Mouse (Mus musculus): ENCODE data around the gene Zkscan6. TPM values are rescaled to one million over a fixed set of nuclear protein-coding genes. Genes with fewer than 3 reads are reported as not detected.
A peak's percentile ranks its signal among the peaks of the same experiment; 100 is the strongest.

Zkscan6 gene
- total RNA-seq (2022), result 10 to 100 TPM; 11.1 to 12.9 (median 12.5) TPM

DNA sequence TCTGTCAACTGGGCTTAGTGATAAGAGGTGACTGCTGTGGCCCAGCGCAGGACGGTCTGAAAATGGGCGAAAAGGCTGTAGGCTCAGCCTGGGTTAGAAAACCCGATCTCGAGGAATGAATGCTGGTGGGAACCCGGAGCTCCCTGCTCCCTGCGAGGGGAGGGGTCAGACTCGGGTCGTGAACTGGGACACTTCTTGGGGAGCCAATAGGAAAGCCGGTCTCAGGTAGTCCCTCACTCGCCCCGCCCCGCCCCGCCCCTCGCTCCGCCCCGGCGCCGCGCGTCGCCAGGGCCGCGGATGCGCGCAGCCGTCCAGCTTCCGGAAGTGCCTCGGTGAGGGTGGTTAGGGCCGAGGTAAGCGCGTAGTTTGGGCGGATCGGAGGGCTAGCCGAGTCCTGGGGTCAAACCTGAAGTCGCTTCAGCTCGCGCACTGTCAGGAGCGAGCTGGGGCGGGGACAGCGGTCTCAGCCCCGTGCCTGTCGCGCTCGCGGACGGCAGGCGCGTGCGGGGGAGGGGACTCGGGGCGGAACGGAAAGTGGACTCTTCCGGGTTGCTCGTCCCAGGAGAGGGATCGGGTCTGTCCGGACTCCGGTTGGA lies at the start of gene Zkscan6:
TSS of gene Zkscan6 (plus strand) at position 267 of the 596 bp plus-strand sequence.
- DNase-seq (ENCODE audit: low spot score in 2 of 2), result peak; percentile 70 to 85

DNA sequence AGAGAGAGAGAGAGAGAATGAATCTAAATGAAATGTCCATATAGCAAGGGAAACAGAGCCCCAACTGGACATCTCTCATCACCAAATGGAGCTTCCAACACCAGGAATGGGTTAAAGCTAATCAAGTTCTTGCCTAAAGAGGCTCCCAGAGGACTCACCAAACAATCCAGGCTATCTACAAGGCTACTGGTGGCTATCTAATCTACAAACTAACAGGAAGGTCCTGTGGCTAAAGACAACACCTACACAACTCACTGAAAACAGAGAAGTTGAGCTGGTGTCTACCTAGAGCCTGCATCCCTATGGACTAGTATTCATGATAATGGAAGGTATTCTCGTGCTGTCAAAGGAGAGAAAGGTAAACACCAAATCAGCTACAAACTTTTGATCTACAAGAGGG lies 47.6 kb upstream of the Zkscan6 start:
- DNase-seq (ENCODE audit: low spot score in 2 of 2), result no peak

DNA sequence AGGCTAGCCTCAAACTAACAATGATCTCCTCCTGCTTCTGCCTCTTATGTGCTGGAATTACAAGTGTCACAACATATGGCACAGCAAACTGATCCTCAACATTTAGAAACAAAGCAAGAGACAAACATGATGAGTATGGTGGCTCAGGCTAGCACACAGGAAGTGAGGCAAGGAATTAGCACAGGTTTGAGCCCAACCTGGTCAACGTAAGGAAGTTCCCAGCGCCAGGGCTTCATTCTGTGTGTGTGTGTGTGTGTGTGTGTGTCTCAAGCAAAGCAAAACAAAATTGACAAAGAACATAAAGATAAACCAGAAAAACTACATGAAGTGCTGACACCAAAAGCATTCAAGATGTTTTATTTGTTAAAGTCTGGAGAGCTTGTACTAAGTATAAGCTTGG lies 46.1 kb upstream of the Zkscan6 start:
- no peak for DNase-seq (ENCODE audit: low spot score in 2 of 2)

DNA sequence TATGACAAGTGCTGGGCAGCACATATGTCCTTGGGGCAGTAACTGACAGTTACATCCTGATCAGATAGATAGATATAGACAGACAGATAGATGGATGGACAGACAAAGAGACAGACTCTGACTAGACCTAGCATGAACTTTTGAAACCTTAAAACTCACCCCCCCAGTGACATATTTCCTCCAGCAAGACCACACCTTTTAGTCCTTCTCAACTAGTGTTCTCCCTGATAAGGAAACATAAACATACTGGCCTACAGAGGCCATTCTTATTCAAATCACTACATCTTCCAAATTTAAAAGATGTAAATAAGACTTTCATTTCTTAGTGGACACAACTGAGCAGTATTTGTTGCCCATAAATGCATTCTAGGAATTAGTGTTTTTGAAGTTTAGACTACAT lies 38.5 kb upstream of the Zkscan6 start:
- no peak for DNase-seq (ENCODE audit: low spot score in 2 of 2)

DNA sequence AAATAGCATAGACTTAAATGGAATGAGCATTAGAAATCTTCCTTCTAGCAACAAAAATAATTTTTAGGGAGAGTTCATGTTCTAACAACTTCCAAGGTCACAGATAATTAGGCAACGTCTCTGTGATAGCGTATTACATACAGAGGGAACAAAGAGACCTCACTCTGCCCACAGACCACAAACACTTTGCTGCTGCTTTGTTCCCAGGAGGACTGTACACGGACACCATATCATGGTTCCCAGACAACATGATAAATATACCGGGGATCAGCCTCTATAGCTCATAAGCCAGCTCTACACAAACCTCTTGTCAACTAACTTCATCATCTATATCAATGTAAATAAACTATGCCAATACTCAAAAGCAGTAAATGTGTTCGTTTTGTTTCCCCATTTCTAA lies 37.0 kb upstream of the Zkscan6 start:
- DNase-seq (ENCODE audit: low spot score in 2 of 2), result no peak

DNA sequence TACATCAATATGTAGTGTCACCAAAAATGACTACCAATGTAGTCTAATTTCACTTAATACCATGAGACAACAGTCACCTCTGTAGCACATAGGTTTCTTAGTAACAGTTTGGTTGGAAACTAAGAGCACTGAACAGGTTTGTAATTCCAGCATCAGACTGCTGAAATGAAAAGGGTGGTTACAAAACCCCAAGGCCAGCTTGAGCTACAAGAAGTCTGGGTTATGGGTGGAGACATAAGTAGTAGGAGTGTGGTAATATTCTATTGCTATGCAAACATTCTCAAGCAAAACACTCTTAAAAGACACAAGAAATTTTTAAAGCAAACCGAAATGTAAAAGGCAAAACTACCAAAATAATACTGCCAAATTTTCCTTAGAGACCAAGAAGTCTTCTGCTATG lies 35.4 kb upstream of the Zkscan6 start:
- DNase-seq (ENCODE audit: low spot score in 2 of 2), result no peak

DNA sequence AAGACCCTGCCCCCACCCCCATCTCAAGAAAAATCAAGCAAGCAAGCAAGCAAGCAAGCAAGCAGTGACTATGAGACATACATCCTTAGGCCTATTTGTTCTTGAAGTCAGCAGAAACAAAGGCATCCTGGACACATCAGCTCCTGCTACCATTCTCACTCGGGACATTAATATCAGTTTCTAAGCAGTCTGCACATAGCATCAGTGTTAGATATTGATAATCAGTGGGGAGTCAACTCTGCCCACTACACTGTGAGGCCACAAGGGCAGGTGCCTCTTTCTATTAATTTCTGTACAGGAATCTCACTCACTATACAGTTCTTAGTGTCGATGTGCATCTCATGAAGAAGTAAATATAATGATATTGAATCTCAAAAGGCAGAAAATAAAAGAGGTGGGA lies 33.4 kb upstream of the Zkscan6 start:
- DNase-seq (ENCODE audit: low spot score in 2 of 2), result no peak

DNA sequence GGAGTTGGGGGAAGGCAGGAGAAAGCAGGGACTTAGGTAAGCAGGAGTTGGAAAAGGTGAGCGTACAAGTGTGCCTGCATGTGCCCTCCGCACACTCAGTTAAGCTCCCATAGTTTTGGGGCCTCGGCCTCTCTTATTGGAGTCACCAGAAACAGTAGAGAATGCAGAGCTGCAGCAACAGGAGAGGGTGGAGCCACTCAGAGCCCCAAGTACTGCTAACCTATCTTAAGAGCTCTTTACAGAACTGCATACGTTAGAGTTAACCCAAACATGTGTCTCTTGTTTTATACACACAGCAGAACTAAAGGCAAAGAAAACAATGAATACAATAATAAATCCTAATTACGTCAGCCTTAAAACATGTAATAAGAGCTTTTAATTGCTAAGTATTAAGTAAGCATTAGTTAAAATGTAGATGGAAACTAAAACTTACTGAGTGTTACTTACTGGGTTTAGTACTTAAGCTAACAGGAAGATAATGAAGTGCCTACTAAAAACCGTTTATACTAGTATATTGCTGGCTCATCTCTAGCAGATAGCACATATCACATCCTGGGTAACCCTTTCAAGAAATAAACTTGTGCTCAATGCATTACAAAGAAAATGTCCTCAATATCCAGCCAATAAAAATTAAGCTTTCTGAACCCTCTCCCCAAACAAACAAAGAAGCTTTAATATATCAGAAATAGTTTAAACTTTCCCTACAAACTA lies 32.9 kb upstream of the Zkscan6 start:
- no peak for DNase-seq (ENCODE audit: low spot score in 2 of 2)

DNA sequence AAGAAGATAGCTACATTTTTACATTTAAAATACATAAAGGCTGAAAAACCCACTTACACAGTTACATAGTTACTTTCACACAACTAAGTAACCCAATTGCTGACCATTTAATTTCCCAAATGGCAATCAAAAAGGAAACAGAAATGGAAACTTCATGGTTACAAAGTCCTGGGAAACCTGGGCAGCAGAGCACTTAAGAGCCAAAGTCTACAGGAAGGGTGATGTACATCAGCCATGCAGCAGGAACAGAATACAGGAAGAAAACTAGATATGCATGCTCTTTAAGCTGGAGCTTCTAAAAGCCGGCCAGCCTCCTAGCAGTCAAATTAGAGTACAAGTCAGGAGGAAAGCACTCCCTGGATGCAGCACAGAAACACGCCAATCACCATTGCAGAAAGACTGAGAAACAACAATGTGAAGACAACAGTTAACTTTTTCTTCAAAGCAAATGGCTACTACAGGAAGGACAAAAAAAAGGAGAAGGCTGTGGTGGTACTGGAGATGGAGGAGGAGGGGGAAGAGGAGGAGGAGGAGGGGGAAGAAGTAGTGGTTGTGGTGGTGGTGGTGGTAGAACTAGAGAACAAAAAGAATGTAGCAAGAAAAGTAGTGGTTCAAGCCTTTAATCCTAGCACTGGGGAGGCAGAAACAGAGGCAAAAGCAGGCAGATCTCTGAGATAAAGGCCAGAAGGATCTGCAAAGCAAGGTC lies 29.9 kb upstream of the Zkscan6 start:
- no peak for DNase-seq (ENCODE audit: low spot score in 2 of 2)

DNA sequence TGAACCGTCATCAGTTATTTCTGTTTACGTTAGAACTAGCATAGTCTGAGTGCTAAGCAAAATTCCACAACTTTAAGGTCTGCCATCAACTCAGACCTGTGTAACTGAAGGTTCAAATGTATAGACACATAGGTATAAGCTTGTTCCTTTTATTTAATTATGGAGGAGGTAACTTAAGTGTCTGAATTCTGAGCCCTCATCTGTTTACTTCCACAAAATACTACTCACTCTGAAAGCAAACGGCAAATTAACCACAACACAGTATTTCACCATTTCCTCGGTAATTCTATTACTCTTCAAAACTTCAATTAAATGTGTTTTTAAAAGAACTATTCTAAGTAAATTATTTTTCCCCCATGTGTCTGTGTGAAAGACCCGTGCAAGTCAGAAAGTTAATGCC lies 29.2 kb upstream of the Zkscan6 start:
- DNase-seq (ENCODE audit: low spot score in 2 of 2), result no peak

DNA sequence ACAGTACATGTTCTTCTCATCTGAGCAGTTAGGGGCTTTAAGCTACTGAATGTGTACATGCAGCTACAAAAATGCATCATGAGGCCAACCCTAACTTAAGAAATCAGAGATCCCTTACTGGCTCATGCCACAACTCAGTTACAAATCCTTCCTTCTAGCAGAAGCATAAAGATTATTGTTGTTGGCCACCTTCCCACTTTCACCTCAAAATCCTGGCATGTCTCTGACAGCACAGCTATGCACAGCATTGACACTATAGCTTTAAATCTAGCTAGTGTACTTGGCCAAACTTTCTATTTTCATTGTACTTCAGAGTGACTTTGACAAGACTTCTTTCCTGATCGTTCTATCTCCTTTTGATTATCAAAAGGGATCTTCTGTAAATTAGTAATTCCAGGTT lies 27.9 kb upstream of the Zkscan6 start:
- DNase-seq (ENCODE audit: low spot score in 2 of 2), result no peak

DNA sequence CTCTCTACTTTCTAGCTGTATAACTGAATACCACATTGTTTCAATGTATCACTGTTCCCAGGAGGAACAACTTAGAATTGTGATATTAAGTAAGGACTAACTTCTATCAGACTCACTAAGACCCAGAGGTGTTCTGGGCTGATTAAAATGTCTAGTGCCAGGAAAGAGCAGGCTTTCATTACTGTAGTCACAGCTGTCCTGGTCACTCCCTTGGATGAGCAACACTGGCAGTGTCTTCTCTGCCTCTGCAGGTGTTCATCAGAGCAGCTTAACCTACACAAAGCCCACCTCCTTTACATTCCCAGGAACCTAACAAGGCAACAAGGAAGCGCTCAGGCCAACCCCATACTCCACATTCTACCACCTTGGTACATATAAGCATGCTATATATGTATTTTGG lies 27.4 kb upstream of the Zkscan6 start:
- DNase-seq (ENCODE audit: low spot score in 2 of 2), result no peak

DNA sequence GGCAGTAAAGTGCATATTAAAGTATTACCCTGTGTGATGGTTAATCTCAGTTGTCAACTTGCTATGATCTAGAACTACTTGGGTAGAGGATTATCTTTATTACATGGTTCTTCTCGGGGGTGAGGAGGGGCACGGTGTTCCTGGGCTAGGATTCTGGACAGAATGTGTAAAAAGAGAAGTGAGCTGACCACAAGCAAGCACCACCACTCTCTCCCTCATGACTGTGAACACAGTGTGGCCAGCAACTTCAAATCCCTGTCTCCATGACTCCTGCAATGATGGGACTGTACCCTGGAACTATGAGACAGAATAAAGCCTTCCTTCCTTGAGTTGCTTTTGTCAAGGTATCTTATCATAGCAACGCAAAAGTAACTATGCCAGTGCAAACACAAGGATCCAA lies 25.4 kb upstream of the Zkscan6 start:
- DNase-seq (ENCODE audit: low spot score in 2 of 2), result no peak

DNA sequence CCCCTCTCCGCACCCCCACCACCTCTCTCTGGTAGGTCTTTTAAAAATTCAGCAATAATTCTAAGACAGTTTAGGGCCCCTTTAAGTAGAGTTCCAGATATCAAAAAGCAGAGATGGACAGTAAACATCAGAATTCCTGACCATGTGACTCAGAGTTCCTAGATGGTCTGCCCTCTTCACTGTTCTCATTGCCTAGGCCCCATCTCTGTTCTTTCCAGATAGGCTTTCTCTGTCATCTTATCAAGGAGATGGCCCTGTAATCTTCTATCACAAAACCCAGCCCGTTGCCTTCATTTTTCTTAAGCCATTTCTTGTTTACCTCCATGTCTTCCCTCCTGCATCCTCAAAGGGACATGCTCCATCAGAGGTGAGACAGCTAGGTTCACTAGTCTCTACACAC lies 20.8 kb upstream of the Zkscan6 start:
- DNase-seq (ENCODE audit: low spot score in 2 of 2), result no peak

DNA sequence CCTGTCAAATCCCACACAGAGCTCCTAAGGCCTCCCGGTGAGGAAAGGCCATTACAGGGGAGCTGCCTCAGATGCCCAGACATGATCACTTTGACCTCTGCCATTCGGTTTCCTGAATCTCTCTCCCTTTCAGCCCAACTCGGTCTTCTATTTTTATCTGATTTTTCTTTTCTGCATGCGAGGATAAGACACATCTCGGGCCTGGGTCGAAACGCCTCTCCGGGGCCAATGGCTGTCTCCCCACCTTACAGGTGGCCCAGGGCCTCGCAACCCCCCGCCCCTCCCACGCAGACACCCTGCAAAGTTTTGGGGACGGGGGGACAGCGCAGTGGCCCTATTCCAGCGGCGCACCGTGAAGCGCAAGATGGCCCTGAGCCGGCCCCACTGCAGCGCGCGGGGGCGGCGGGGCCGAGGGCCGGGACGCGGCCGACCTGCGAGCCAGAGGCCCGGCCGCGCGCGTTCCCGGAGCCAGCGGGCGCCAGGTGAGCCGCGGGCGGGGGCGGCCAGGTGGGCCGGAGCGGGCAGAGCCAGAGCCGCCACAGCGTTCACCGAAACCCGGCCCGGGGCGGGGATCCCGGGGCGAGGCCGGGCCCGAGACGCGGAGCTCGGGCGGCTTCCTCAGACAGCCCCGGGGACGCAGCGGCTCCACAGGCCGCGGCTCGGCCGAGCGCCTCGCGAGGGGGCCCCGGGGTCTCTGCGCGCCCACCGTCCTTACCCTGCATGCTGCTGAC lies 19.4 kb upstream of the Zkscan6 start:
- peak in 1 of 2 experiments; percentile 25 for DNase-seq (ENCODE audit: low spot score in 2 of 2)

DNA sequence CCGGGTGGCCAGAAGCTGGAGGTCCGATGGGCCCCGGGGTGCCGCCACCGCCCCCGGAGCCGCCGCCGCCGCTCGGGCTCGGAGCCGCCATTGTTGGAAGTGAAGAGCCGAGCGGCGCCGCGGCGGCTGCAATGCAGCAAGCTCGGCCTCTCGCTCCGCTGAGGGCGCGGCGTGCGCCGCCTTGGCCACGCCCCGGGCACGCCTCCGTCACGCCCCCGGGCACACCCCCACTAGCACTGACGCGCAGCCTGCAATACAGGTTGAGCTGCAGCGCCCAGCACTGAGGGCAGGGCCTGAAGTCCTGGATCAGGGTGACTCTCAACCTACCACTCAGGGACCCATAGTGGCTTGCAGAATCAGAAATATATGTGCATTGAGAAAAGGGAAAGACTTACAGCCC lies 18.8 kb upstream of the Zkscan6 start, which contains the start of gene Map2k4:
TSS of gene Map2k4 (minus strand) at position 144 of the 400 bp plus-strand sequence.
- DNase-seq (ENCODE audit: low spot score in 2 of 2), result peak; percentile 75 to 85

DNA sequence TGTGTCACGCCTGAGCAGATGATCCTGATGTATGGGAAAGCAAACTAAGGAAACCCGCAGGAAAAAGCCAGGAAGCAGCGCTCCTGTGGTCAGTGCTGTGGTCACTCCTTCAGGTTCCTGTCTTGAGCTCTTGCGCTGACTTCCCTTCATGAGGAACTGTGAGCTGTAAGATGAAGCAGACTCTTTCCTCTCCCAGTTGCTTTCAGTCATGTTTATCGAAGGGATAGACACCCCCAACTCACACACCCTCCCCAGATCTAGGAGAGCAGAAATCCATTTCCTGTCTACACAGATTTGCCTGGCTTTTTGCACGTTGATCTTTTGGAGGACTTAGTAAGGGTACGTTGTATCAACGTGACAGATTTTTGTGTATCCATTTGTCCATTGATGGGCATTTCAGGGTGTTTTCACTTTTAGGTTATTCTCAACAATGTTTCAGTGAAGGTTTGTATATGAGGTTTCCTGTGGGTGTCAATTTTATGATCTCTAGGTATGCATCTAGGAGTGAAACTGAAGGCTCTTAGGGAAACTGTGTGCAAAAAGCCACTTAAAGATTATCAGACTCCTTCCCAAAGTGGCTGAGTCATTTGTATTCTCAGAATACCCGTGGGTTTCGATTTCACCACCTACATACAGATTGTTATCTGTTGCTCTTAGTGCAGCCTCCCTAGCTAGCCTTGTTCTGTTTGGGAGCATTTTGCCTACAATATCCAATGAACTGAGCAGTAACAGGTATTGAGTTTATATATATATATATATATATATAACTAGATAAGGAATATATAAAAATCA lies 12.4 kb upstream of the Zkscan6 start:
- no peak for DNase-seq (ENCODE audit: low spot score in 2 of 2)

DNA sequence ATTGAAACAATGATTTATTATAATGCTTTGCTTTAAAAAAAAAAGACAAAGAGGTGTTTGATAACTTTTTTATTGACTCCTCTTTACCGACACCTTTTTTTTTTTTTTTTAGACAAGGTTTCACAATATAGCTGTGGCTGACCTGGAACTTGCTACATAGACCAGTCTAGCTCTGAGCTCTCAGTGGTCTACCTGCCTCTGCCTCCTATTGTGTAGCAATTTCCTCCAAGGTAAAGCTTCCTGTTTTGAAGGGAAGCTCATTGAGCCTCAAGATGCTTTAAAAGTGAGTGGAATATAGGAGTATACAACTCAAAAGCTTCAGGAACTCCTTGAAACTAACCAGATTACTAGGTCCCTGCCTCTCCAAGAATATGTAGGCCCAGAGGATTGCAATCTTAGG lies 11.1 kb upstream of the Zkscan6 start:
- DNase-seq (ENCODE audit: low spot score in 2 of 2), result no peak

DNA sequence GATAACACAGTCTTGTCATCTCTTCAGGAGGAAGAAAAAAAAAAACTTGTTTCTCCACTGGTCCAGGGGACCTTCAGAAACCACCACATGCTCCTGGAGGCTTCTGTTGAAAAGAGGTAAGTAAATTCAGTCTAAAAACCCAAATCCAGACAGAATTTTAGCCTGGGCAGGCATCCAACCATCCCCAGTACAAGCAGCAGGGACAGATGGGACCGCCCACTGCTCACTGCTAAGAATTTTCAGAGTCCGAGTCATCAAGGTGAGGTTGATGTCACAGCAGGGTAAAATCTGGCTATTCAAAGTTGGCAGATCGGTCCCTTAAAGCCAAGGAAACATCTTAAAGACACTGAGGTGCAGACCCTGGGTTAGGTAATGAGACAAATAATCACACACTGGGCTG lies 5.1 kb upstream of the Zkscan6 start:
- peak; percentile 44 to 89 for DNase-seq (ENCODE audit: low spot score in 2 of 2)

DNA sequence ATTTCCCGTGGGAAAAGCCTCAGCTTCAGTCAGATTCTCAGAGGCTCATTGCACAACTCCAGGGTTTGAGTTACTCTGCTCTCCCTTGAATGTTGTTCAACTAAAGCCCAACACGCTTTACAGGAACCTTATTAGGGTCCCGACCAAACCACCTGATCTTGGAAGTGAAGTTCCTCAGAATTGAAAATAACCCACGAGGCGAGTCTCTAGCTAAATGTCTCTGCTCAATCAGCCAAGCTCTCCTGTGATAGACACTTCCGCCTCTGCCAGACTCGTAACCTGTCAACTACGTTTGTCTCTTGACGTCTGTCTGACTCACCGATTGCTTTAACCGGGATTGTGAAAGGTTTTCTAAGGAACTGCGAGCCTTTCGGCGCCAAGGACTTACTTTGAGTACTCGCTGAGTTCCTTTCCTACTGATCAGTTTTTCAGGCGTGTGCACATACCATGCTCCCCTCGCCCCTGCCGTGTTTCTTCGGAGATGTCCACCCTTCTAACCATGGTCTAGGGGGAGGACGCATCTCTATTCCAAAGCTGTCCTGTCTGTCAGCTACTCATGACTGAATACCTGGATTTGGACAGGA lies 562 bp upstream of the Zkscan6 start:
- peak in 1 of 2 experiments; percentile 17 for DNase-seq (ENCODE audit: low spot score in 2 of 2)

DNA sequence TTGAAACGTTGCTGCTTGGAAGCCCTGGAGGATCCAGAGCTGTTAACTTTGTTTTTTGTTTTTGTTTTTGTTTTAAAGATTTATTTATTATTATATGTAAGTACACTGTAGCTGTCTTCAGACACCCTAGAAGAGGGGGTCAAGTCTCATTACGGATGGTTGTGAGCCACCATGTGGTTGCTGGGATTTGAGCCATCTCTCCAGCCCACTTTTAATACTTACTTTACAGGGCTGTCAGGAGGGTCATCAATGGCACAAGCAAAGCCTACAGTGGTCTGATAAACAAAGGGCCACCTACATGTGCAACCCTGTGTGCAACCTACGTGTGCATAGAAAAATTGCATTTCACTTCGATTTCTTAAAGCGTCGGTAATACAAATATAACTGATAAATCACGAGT lies 626 bp downstream of the Zkscan6 start:
- no peak for DNase-seq (ENCODE audit: low spot score in 2 of 2)

All from left cerebral cortex, adult 8-10 months (tissue).